8 mouse cellular contexts compared by ENCODE assay signal in genomic region chr7:98164382-98164998, GRCm38 (mm10). TPM values are rescaled to one million over a fixed set of nuclear protein-coding genes. Genes with fewer than 3 reads are reported as not detected.
DNase-seq lines count a peak whose midpoint lies in the region; ATAC-seq and TF ChIP-seq lines count a peak whose summit lies in the region.

No protein-coding gene starts in this region.

- H3K27ac ChIP-seq in hindbrain, embryonic 13.5 days: peak overlapping the region; percentile 61; the same call in 1 of the 2 replicates
- no peak overlapping the region; the same call in 1 of the 2 replicates for H3K27ac ChIP-seq in hindbrain, postnatal 0 days
- no peak overlapping the region for H3K27ac ChIP-seq in thymus, adult 2 months (ENCODE audit: control insufficient read depth, insufficient read depth, low read length)
- peak overlapping the region; percentile 72 for H3K27ac ChIP-seq in liver, embryonic 12.5 days

- 0 out of 2 replicates have a peak, but pooled peaks cover 2% of the 10 kb centered on the region for H3K27me3 ChIP-seq in hindbrain, embryonic 13.5 days
- H3K27me3 ChIP-seq in hindbrain, postnatal 0 days (ENCODE audit: insufficient read depth, low read length): no peaks in the 10 kb centered on the region
- no peaks in the 10 kb centered on the region for H3K27me3 ChIP-seq in thymus, adult 2 months (ENCODE audit: control insufficient read depth, insufficient read depth, low read length)
- no peaks in the 10 kb centered on the region for H3K27me3 ChIP-seq in liver, embryonic 12.5 days (replicated peaks)

- no peak overlapping the region for H3K4me2 ChIP-seq in hindbrain, embryonic 13.5 days
- H3K4me2 ChIP-seq in hindbrain, postnatal 0 days (ENCODE audit: low read depth, low read length): no peak overlapping the region
- H3K4me2 ChIP-seq in liver, embryonic 12.5 days: peak overlapping the region; percentile 55; the same call in 1 of the 2 replicates

- WGBS in hindbrain, embryonic 13.5 days: 68% methylated on average over 9 of the region's 9 CpGs
- WGBS in hindbrain, postnatal 0 days: 66% methylated on average over 9 of the region's 9 CpGs
- 52% methylated on average over 9 of the region's 9 CpGs for WGBS in thymus, adult 2 months
- 76% methylated on average over 9 of the region's 9 CpGs for WGBS in liver, embryonic 12.5 days (ENCODE audit: insufficient replicate concordance)

- no peak for DNase-seq in hindbrain, postnatal 0 days (ENCODE audit: low spot score)
- DNase-seq in thymus, adult 2 months: peak; percentile 54
- no peak for DNase-seq in thymus, postnatal 0 days (ENCODE audit: low spot score)
- DNase-seq in thymus, postnatal 4 days: peak; percentile 68
- no peak for DNase-seq in cerebellum, adult 11 months
- DNase-seq in adipocyte (ENCODE audit: low spot score): no peak

- TF ChIP-seq CTCF in hindbrain, postnatal 0 days (IDR thresholded peaks at IDR 0.05; ENCODE audit: low read depth): no peak
- no peak for TF ChIP-seq CTCF in thymus, adult 2 months (IDR thresholded peaks at IDR 0.05; ENCODE audit: borderline replicate concordance, control insufficient read depth, extremely low read depth, insufficient read depth, low read length, poor library complexity)

- peaks cover 28% of the 10 kb centered on the region for H3K4me1 ChIP-seq in hindbrain, embryonic 13.5 days (replicated peaks)
- H3K4me1 ChIP-seq in hindbrain, postnatal 0 days (ENCODE audit: insufficient read depth, low read length): peaks cover 18% of the 10 kb centered on the region
- H3K4me1 ChIP-seq in thymus, adult 2 months (replicated peaks; ENCODE audit: control insufficient read depth, insufficient read depth, low read length): peaks cover 22% of the 10 kb centered on the region
- peaks cover 77% of the 10 kb centered on the region for H3K4me1 ChIP-seq in liver, embryonic 12.5 days

- TF ChIP-seq POLR2A in thymus, adult 2 months (IDR thresholded peaks at IDR 0.05; ENCODE audit: control insufficient read depth, extremely low read depth, insufficient read depth, low read length, poor library complexity): no peak

- no peaks in the 10 kb centered on the region for H3K9me3 ChIP-seq in hindbrain, embryonic 13.5 days
- no peaks in the 10 kb centered on the region for H3K9me3 ChIP-seq in hindbrain, postnatal 0 days (ENCODE audit: low read length)
- no peaks in the 10 kb centered on the region for H3K9me3 ChIP-seq in liver, embryonic 12.5 days (replicated peaks)

- ATAC-seq in hindbrain, embryonic 13.5 days (ENCODE audit: low FRiP score): no peak
- ATAC-seq in hindbrain, postnatal 0 days: no peak
- no peak for ATAC-seq in liver, embryonic 12.5 days

- no peak overlapping the region for H3K4me3 ChIP-seq in hindbrain, embryonic 13.5 days
- no peak overlapping the region for H3K4me3 ChIP-seq in hindbrain, postnatal 0 days (ENCODE audit: low read length)
- no peak overlapping the region for H3K4me3 ChIP-seq in thymus, adult 2 months (ENCODE audit: control insufficient read depth, insufficient read depth, low read length)
- no peak overlapping the region for H3K4me3 ChIP-seq in liver, embryonic 12.5 days

- H3K36me3 ChIP-seq in hindbrain, embryonic 13.5 days: peaks cover 6% of the 10 kb centered on the region; the same call in 1 of the 2 replicates
- no peaks in the 10 kb centered on the region for H3K36me3 ChIP-seq in hindbrain, postnatal 0 days (ENCODE audit: insufficient read depth, low read length)
- no peaks in the 10 kb centered on the region for H3K36me3 ChIP-seq in thymus, adult 2 months (ENCODE audit: control insufficient read depth, insufficient read depth, low read length)
- peaks cover 36% of the 10 kb centered on the region for H3K36me3 ChIP-seq in liver, embryonic 12.5 days

- no peak overlapping the region for H3K9ac ChIP-seq in hindbrain, embryonic 13.5 days
- no peak overlapping the region for H3K9ac ChIP-seq in hindbrain, postnatal 0 days (replicated peaks; ENCODE audit: low read length)
- H3K9ac ChIP-seq in liver, embryonic 12.5 days: peak overlapping the region; percentile 62; the same call in 1 of the 2 replicates

RNA-seq across cellular contexts. Expression of gene Capn5, which starts 13.6 kb away (rescaled TPM):
- 15.3 and 16.3 TPM in 2 replicates for polyA plus RNA-seq in hindbrain, embryonic 13.5 days (2015; fragmentation: Nextera tagmentation; extraction: Ambion mirVana)
- total RNA-seq in hindbrain, postnatal 0 days (2014; rRNA removed): 48.5 and 59.0 TPM in 2 replicates
- 20.2 and 23.0 TPM in 2 replicates for polyA plus RNA-seq in hindbrain, postnatal 0 days (2015; fragmentation: Nextera tagmentation; extraction: Ambion mirVana)
- polyA plus RNA-seq in thymus, adult 2 months (2012; rRNA removed): 21.4 and 25.3 TPM in 2 replicates
- polyA plus RNA-seq in thymus, postnatal 0 days (2015; fragmentation: Nextera tagmentation; extraction: Ambion mirVana): 8.4 and 11.1 TPM in 2 replicates
- 20.0 and 23.5 TPM in 2 replicates for polyA plus RNA-seq in liver, embryonic 12.5 days (2016; fragmentation: Nextera tagmentation; extraction: Ambion mirVana)

RNA-seq across cellular contexts. Expression of gene Omp, which starts 19.2 kb away (rescaled TPM):
- 0.30 and 0.49 TPM in 2 replicates for polyA plus RNA-seq in hindbrain, embryonic 13.5 days (2015; fragmentation: Nextera tagmentation; extraction: Ambion mirVana)
- total RNA-seq in hindbrain, postnatal 0 days (2014; rRNA removed): 0.07 and 0.47 TPM in 2 replicates
- polyA plus RNA-seq in hindbrain, postnatal 0 days (2015; fragmentation: Nextera tagmentation; extraction: Ambion mirVana): 0.48 and 0.49 TPM in 2 replicates
- polyA plus RNA-seq in thymus, adult 2 months (2012; rRNA removed): 1.8 TPM in 2 replicates
- polyA plus RNA-seq in thymus, postnatal 0 days (2015; fragmentation: Nextera tagmentation; extraction: Ambion mirVana): 0.55 and 0.70 TPM in 2 replicates
- polyA plus RNA-seq in liver, embryonic 12.5 days (2016; fragmentation: Nextera tagmentation; extraction: Ambion mirVana): 0.89 TPM in 2 replicates

RNA-seq across cellular contexts. Expression of gene B3gnt6, which starts 34.8 kb away (rescaled TPM):
- 0.27 TPM in 1 of 2 replicates, not detected in the other for polyA plus RNA-seq in hindbrain, embryonic 13.5 days (2015; fragmentation: Nextera tagmentation; extraction: Ambion mirVana)
- 1.2 and 1.5 TPM in 2 replicates for total RNA-seq in hindbrain, postnatal 0 days (2014; rRNA removed)
- polyA plus RNA-seq in hindbrain, postnatal 0 days (2015; fragmentation: Nextera tagmentation; extraction: Ambion mirVana): 0.76 and 1.2 TPM in 2 replicates
- 0.34 and 0.40 TPM in 2 replicates for polyA plus RNA-seq in thymus, adult 2 months (2012; rRNA removed)
- polyA plus RNA-seq in thymus, postnatal 0 days (2015; fragmentation: Nextera tagmentation; extraction: Ambion mirVana): 0.22 and 0.24 TPM in 2 replicates
- not detected in 2 replicates for polyA plus RNA-seq in liver, embryonic 12.5 days (2016; fragmentation: Nextera tagmentation; extraction: Ambion mirVana)

RNA-seq across cellular contexts. Expression of gene Myo7a, which starts 45.2 kb away (rescaled TPM):
- 17.3 and 18.4 TPM in 2 replicates for polyA plus RNA-seq in hindbrain, embryonic 13.5 days (2015; fragmentation: Nextera tagmentation; extraction: Ambion mirVana)
- 42.1 and 50.8 TPM in 2 replicates for total RNA-seq in hindbrain, postnatal 0 days (2014; rRNA removed)
- 10.7 and 11.9 TPM in 2 replicates for polyA plus RNA-seq in hindbrain, postnatal 0 days (2015; fragmentation: Nextera tagmentation; extraction: Ambion mirVana)
- 8.0 and 10.1 TPM in 2 replicates for polyA plus RNA-seq in thymus, adult 2 months (2012; rRNA removed)
- 2.6 and 2.8 TPM in 2 replicates for polyA plus RNA-seq in thymus, postnatal 0 days (2015; fragmentation: Nextera tagmentation; extraction: Ambion mirVana)
- polyA plus RNA-seq in liver, embryonic 12.5 days (2016; fragmentation: Nextera tagmentation; extraction: Ambion mirVana): 14.4 TPM in 2 replicates

Comparison
In these comparisons a context has a peak if more than half of its experiments do, and no peak if none do; other contexts are left out.
1. H3K27ac ChIP-seq: peak in hindbrain, embryonic 13.5 days (single experiment) and liver, embryonic 12.5 days (single experiment); none in hindbrain, postnatal 0 days (single experiment) and thymus, adult 2 months (single experiment).
2. DNase-seq: peak in thymus, adult 2 months (single experiment) and thymus, postnatal 4 days (single experiment); none in hindbrain, postnatal 0 days (single experiment), thymus, postnatal 0 days (single experiment), cerebellum, adult 11 months (single experiment) and adipocyte (single experiment).